Mouse (Mus musculus) liver, adult 2 months (tissue): ENCODE results near the gene Fstl3. TPM values are rescaled to one million over a fixed set of nuclear protein-coding genes. Genes with fewer than 3 reads are reported as not detected.

Experiments used
- DNase-seq: peaks from one replicate; pipeline ENCODE4 v3.0.0-alpha.2; 2011; ENCODE audit warnings: low read depth, low spot score; ENCODE audit errors: extremely low read depth
- H3K27ac ChIP-seq: fragments of 200-500 bp; replicated peaks from 2 replicates; pipeline ENCODE4 v1.5.1; 2012; ENCODE audit warnings: low read depth, mild to moderate bottlenecking, control low read depth, inconsistent platforms, low read length; ENCODE audit not compliant: insufficient read depth
- H3K27me3 ChIP-seq: fragments of 200-500 bp; 2 replicates; pipeline ENCODE4 v1.6.1; 2012; ENCODE audit warnings: mild to moderate bottlenecking, moderate library complexity, low read length, inconsistent platforms; ENCODE audit not compliant: control insufficient read depth, insufficient read depth
- H3K36me3 ChIP-seq: fragments of 200-500 bp; 2 replicates; pipeline ENCODE4 v1.6.1; 2012; ENCODE audit warnings: low read length, inconsistent platforms; ENCODE audit not compliant: control insufficient read depth, insufficient read depth
- H3K4me1 ChIP-seq: fragments of 200-500 bp; 2 replicates; pipeline ENCODE4 v1.6.1; 2011; ENCODE audit warnings: low read length; ENCODE audit not compliant: control insufficient read depth, insufficient read depth
- H3K4me3 ChIP-seq: fragments of 200-500 bp; 2 replicates; pipeline ENCODE4 v1.5.1; 2011; ENCODE audit warnings: low read depth, mild to moderate bottlenecking, control low read depth, low read length, moderate library complexity; ENCODE audit not compliant: insufficient read depth
- H3K79me2 ChIP-seq: fragments of 200-500 bp; 2 replicates; pipeline ENCODE4 v1.6.1; 2012; ENCODE audit warnings: inconsistent platforms, mild to moderate bottlenecking, low read length, moderate library complexity; ENCODE audit not compliant: control insufficient read depth, insufficient read depth
- H3K9ac ChIP-seq: fragments of 200-500 bp; 2 replicates; pipeline ENCODE4 v1.6.1; 2012; ENCODE audit warnings: low read depth, mild to moderate bottlenecking, control low read depth, inconsistent platforms, low read length
- CTCF ChIP-seq: fragments of 200-500 bp; IDR thresholded peaks from 2 replicates; pipeline ENCODE4 v1.5.1; 2011; ENCODE audit warnings: low read depth, low read length, control low read depth
- POLR2A ChIP-seq: fragments of 200-500 bp; IDR thresholded peaks from 2 replicates; pipeline ENCODE4 v1.6.1; 2011; ENCODE audit warnings: low read length, control low read depth; ENCODE audit not compliant: insufficient read depth; ENCODE audit errors: extremely low read depth
- WGBS: fragments of 180-500 bp; shearing (Covaris S2); methylation state at CpG from one replicate; pipeline ENCODE4 v1.1.7; 2018; 5-methylcytosine and 5-hydroxymethylcytosine counted together
- polyA plus RNA-seq: library from polyadenylated mRNA; depleted of rRNA; stranded (reverse); fragments of >200 nt; gene quantifications from 2 replicates; pipeline ENCODE4 v1.2.3, GENCODE M21; 2012
- total RNA-seq: library from RNA; depleted of rRNA; stranded (reverse); fragments of >200 nt; gene quantifications from 2 replicates; pipeline ENCODE4 v1.2.3, GENCODE M21; 2014

Gene Fstl3
- total and polyA plus RNA-seq, 2 experiments = 0.09 to 0.18 TPM

DNA sequence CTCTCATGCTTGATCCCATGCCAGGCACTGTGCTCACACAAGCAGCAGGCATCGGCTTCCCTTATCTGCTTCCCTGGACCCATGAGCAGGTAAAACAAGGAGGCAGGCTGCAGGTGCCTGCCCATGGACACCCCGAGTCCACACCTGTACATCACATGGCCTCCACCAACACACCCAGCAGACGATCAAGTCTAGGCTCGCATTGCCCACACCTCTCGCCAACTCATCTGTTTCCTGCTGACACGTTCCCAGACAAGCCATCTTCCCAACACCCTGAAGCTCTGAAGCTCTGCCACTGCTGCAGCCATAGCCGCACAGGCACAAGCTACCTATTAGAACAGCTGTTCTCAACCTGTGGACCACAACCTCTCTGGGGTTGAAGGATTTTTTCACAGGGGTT is 12.8 kb upstream of the Fstl3 start:
- no peaks in the 10 kb centered on the region for H3K27me3 ChIP-seq
- H3K79me2 ChIP-seq = peaks cover 27% of the 10 kb centered on the region
- no peak overlapping the region for H3K27ac ChIP-seq
- TF ChIP-seq POLR2A (no peak), CTCF (no peak)
- H3K4me1 ChIP-seq = peaks cover 20% of the 10 kb centered on the region
- no peak overlapping the region for H3K4me3 ChIP-seq
- no peak overlapping the region for H3K9ac ChIP-seq
- 45% methylated on average over 7 of the region's 7 CpGs for WGBS
- DNase-seq = no peak
- peaks cover 3% of the 10 kb centered on the region; the same call in 1 of the 2 replicates for H3K36me3 ChIP-seq

GRCm38 (mm10) chr10:79765228-79765745 is 11.8 kb upstream of the Fstl3 start:
- Histone ChIP-seq H3K4me3 (no peak overlapping the region), H3K4me1 (peaks cover 20% of the 10 kb centered on the region), H3K27ac (peak overlapping the region; percentile 81), H3K79me2 (peaks cover 27% of the 10 kb centered on the region), H3K9ac (peak overlapping the region; percentile 97), H3K27me3 (no peaks in the 10 kb centered on the region), H3K36me3 (peaks cover 3% of the 10 kb centered on the region; the same call in 1 of the 2 replicates)
- 23% methylated on average over 2 of the region's 2 CpGs for WGBS
- DNase-seq = peak; percentile 81
- TF ChIP-seq CTCF (no peak), POLR2A (no peak)

GRCm38 (mm10) chr10:79766001-79766507 is 11.0 kb upstream of the Fstl3 start:
- Histone ChIP-seq H3K27ac (peak overlapping the region; percentile 81), H3K79me2 (peaks cover 27% of the 10 kb centered on the region), H3K36me3 (peaks cover 2% of the 10 kb centered on the region; the same call in 1 of the 2 replicates), H3K4me1 (peaks cover 20% of the 10 kb centered on the region), H3K27me3 (no peaks in the 10 kb centered on the region), H3K4me3 (peak overlapping the region; percentile 89), H3K9ac (peak overlapping the region; percentile 97)
- no peak for DNase-seq
- TF ChIP-seq POLR2A (no peak), CTCF (no peak)
- 2% methylated on average over 11 of the region's 16 CpGs for WGBS

DNA sequence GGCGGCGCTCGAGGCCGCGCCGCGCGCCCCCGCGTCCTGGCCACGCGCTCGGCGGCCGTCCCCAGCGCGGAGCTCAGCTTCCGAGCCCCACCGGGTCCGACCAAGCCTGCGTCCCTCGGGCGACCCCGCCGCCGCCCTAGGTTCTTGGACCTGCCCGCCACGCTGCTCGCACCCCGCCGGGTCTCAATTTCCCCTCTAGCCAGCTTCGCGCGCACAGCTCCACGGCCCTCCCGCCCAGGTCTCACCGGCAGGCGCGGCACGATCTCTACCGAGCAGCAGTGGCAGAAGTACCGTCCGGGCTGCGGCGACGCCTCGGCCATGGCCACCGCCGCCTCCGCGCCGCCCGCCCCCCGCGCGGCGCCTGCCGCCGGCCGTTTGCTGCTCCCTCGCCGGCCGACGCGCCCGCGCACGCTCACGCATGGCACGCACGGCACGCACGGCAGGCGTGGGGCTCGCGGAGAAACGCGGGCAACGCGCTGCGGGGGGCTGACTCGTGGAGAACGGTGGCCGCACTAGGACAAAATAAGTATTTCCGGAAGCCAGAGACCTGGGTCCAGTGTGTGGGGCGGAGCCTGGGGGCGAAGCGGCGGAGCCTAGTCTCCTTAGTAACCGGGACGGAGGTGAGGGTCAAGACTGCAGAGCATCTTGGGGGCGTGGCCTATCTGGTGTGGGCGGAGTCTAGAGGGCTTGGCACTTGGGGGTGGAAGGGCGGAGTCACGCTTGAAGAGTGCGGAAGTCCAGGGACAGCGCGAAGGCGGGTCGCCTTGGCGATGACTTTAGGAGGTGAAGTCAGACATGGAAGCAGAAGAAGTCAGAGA is 10.4 kb upstream of the Fstl3 start, which contains the start of gene Rnf126:
TSS of gene Rnf126 (minus strand) at position 445 of the 818 bp plus-strand sequence.
- no peaks in the 10 kb centered on the region for H3K27me3 ChIP-seq
- H3K36me3 ChIP-seq = no peaks in the 10 kb centered on the region; the same call in 1 of the 2 replicates
- DNase-seq = peak; percentile 95
- 1% methylated on average over 97 of the region's 101 CpGs for WGBS
- no peak for TF ChIP-seq CTCF
- peak; percentile 51; the same call in 1 of the 2 replicates for TF ChIP-seq POLR2A
- peak within 1 kb of the TSS; percentile 81 for H3K27ac ChIP-seq
- H3K9ac ChIP-seq = peak within 1 kb of the TSS; percentile 97
- H3K4me1 ChIP-seq = peaks cover 20% of the 10 kb centered on the region
- H3K4me3 ChIP-seq = peak within 1 kb of the TSS; percentile 89
- H3K79me2 ChIP-seq = peaks cover 27% of the 10 kb centered on the region

GRCm38 (mm10) chr10:79767372-79768244 is 9.5 kb upstream of the Fstl3 start:
- Histone ChIP-seq H3K27ac (peak overlapping the region; percentile 47), H3K27me3 (no peaks in the 10 kb centered on the region), H3K9ac (peak overlapping the region; percentile 60), H3K36me3 (no peaks in the 10 kb centered on the region), H3K4me1 (peaks cover 20% of the 10 kb centered on the region), H3K79me2 (peaks cover 27% of the 10 kb centered on the region), H3K4me3 (peak overlapping the region; percentile 89)
- TF ChIP-seq CTCF = no peak
- 12% methylated on average over 40 of the region's 40 CpGs for WGBS
- DNase-seq = peak; percentile 48
